Mouse (Mus musculus): Measurements from ENCODE around the gene Pbx1.

Pbx1 gene

GRCm38 (mm10) chr1:168070273-168070910, 361.7 kb downstream of the Pbx1 start:
- 88% methylated on average over 6 of the region's 6 CpGs for WGBS

GRCm38 (mm10) chr1:168069740-168070139, 362.3 kb downstream of the Pbx1 start:
- 73% methylated on average over 5 of the region's 5 CpGs for WGBS
